Mouse (Mus musculus) subcutaneous adipose tissue, adult 2 months (tissue): Measurements from ENCODE around the gene Med18. TPM values are rescaled to one million over a fixed set of nuclear protein-coding genes. Genes with fewer than 3 reads are reported as not detected.

Experiments
- polyA plus RNA-seq: library from polyadenylated mRNA; depleted of rRNA; stranded (reverse); fragments of >200 nt; gene quantifications from 2 replicates; pipeline ENCODE4 v1.2.3, GENCODE M21; 2012; ENCODE audit warnings: low replicate concordance; rRNA removed

The Med18 gene
- 3.6 and 4.6 TPM in 2 replicates for polyA plus RNA-seq

GRCm38 (mm10) chr4:132463430-132464254 lies at the start of gene Med18:
Gene Med18, minus strand, starts transcription at chr4:132463921.

GRCm38 (mm10) chr4:132510352-132510798 lies 46.7 kb upstream of the Med18 start, which contains the start of gene Sesn2:
Gene Sesn2, minus strand, starts transcription at chr4:132510501.

GRCm38 (mm10) chr4:132421923-132422782 lies 41.6 kb downstream of the Med18 start, which contains the start of gene Phactr4:
Gene Phactr4, minus strand, starts transcription at chr4:132422489.

Other genes starting within 250 kb of the Med18 start
- 9.0 and 20.2 TPM in 2 replicates for gene Gmeb1, start 202.3 kb downstream of the Med18 start, polyA plus RNA-seq
- gene Taf12, start 189.5 kb downstream of the Med18 start, polyA plus RNA-seq: 9.9 and 12.6 TPM in 2 replicates
- 4.5 and 4.6 TPM in 2 replicates for gene Rab42, start 160.5 kb downstream of the Med18 start, polyA plus RNA-seq
- 18.4 and 32.3 TPM in 2 replicates for gene Trnau1ap, start 134.4 kb downstream of the Med18 start, polyA plus RNA-seq
- 7.4 and 23.3 TPM in 2 replicates for gene Rcc1, start 110.3 kb downstream of the Med18 start, polyA plus RNA-seq
- 7.3 and 10.0 TPM in 2 replicates for gene Phactr4, start 41.4 kb downstream of the Med18 start, polyA plus RNA-seq
- gene Sesn2, start 46.6 kb upstream of the Med18 start, polyA plus RNA-seq: 10.7 and 29.6 TPM in 2 replicates
- gene Atpif1, start 69.7 kb upstream of the Med18 start, polyA plus RNA-seq: 40.2 and 97.8 TPM in 2 replicates
- gene Dnajc8, start 71.6 kb upstream of the Med18 start, polyA plus RNA-seq: 25.4 and 34.4 TPM in 2 replicates
- gene Ptafr, start 100.1 kb upstream of the Med18 start, polyA plus RNA-seq: 19.0 and 23.0 TPM in 2 replicates
- gene Eya3, start 175.1 kb upstream of the Med18 start, polyA plus RNA-seq: 25.0 and 26.4 TPM in 2 replicates